Mouse (Mus musculus) myocyte (in vitro differentiated cells): ENCODE measurements around the gene Cemip2.

Experiments used
- E2F4 ChIP-seq: IDR thresholded peaks from one replicate; pipeline ENCODE4 v1.6.1; 2011; ENCODE audit warnings: mild to moderate bottlenecking, control low read depth, moderate library complexity; ENCODE audit not compliant: insufficient read depth
- MAX ChIP-seq: IDR thresholded peaks from one replicate; pipeline ENCODE4 v1.6.1; 2011; ENCODE audit warnings: low read depth, mild to moderate bottlenecking, control low read depth
- MYOD1 ChIP-seq, 3 experiments: IDR thresholded peaks; one replicate each; pipeline ENCODE4 v1.6.1; 2011; ENCODE audit warnings: control low read depth in 2 of 3, low read depth in 2 of 3, mild to moderate bottlenecking in 2 of 3, moderate library complexity in 1 of 3; ENCODE audit not compliant: insufficient read length in 2 of 3, control insufficient read depth in 1 of 3
- TCF12 ChIP-seq: IDR thresholded peaks from one replicate; pipeline ENCODE4 v1.6.1; 2011; ENCODE audit warnings: mild to moderate bottlenecking, control low read depth; ENCODE audit not compliant: poor library complexity, insufficient read depth, severe bottlenecking

- TF ChIP-seq TCF12 (no peak), MYOD1 (IDR thresholded peaks at IDR 0.05; ENCODE audit: control insufficient read depth in 1 of 3, insufficient read length in 2 of 3, low read depth in 2 of 3) (no peak), E2F4 (no peak), MAX (no peak)
Observed at GRCm38 (mm10) chr19:21862991-21863931, 85.1 kb downstream of the Cemip2 start.
